Mouse (Mus musculus) kidney, embryonic 15.5 days (tissue): ENCODE measurements around the gene Satb2. TPM values are rescaled to one million over a fixed set of nuclear protein-coding genes. Genes with fewer than 3 reads are reported as not detected.
A peak's percentile ranks its signal among the peaks of the same experiment; 100 is the strongest.

Experiments
- ATAC-seq: fragments of 200-750 bp; cut with Nextera tagmentation; replicated peaks from 2 replicates; pipeline ENCODE4 v1.8.0; 2017; ENCODE audit warnings: moderate TSS enrichment; ENCODE audit not compliant: low FRiP score
- H3K27ac ChIP-seq: fragments of 300-500 bp; sonication (generic); 2 replicates; pipeline ENCODE4 v1.5.1; 2015; ENCODE audit warnings: mild to moderate bottlenecking, inconsistent platforms
- H3K27me3 ChIP-seq: fragments of 300-500 bp; sonication (generic); 2 replicates; pipeline ENCODE4 v1.6.1; 2015; ENCODE audit warnings: inconsistent platforms
- H3K36me3 ChIP-seq: fragments of 300-500 bp; sonication (generic); 2 replicates; pipeline ENCODE4 v1.6.1; 2015; ENCODE audit warnings: inconsistent platforms
- H3K4me1 ChIP-seq: fragments of 300-500 bp; sonication (generic); 2 replicates; pipeline ENCODE4 v1.6.1; 2015; ENCODE audit warnings: inconsistent platforms
- H3K4me2 ChIP-seq: fragments of 300-500 bp; sonication (generic); 2 replicates; pipeline ENCODE4 v1.6.1; 2015; ENCODE audit warnings: moderate library complexity, mild to moderate bottlenecking, inconsistent platforms
- H3K4me3 ChIP-seq: fragments of 300-500 bp; sonication (generic); replicated peaks from 2 replicates; pipeline ENCODE4 v1.5.1; 2015; ENCODE audit warnings: mild to moderate bottlenecking, inconsistent platforms
- H3K9ac ChIP-seq: fragments of 300-500 bp; sonication (generic); 2 replicates; pipeline ENCODE4 v1.6.1; 2015; ENCODE audit warnings: mild to moderate bottlenecking, inconsistent platforms
- H3K9me3 ChIP-seq: fragments of 300-500 bp; sonication (generic); replicated peaks from 2 replicates; pipeline ENCODE4 v1.6.1; 2016; ENCODE audit warnings: inconsistent platforms
- WGBS: fragments of 180-500 bp; shearing (Covaris S2); methylation state at CpG from one replicate; pipeline ENCODE4 v1.1.7; 2015; ENCODE audit warnings: mixed read lengths; 5-methylcytosine and 5-hydroxymethylcytosine counted together
- polyA plus RNA-seq: library from polyadenylated mRNA; unstranded; fragments of >200 nt; fragmentation: Nextera tagmentation; extraction: Ambion mirVana; gene quantifications from 2 replicates; pipeline ENCODE4 v1.2.1, GENCODE M21; 2015

Gene Satb2
- polyA plus RNA-seq, 1 experiment from 2014 or later, result 1.7 TPM

- Histone ChIP-seq H3K4me3 (no peak overlapping the region), H3K4me1 (no peaks in the 10 kb centered on the region), H3K4me2 (no peak overlapping the region), H3K9me3 (no peaks in the 10 kb centered on the region), H3K9ac (no peak overlapping the region), H3K27ac (no peak overlapping the region), H3K27me3 (no peaks in the 10 kb centered on the region), H3K36me3 (no peaks in the 10 kb centered on the region)
- 63% methylated on average over 12 of the region's 12 CpGs for WGBS
- ATAC-seq, result no peak
These were observed 22.7 kb downstream of the Satb2 start for GRCm38 (mm10) chr1:56955739-56956085.

- no peaks in the 10 kb centered on the region for H3K9me3 ChIP-seq
- ATAC-seq, result peak; percentile 15; the same call in 1 of the 2 replicates
- no peak overlapping the region for H3K27ac ChIP-seq
- no peak overlapping the region for H3K4me2 ChIP-seq
- no peak overlapping the region for H3K9ac ChIP-seq
- no peak overlapping the region for H3K4me3 ChIP-seq
- no peaks in the 10 kb centered on the region for H3K27me3 ChIP-seq
- no peaks in the 10 kb centered on the region for H3K36me3 ChIP-seq
- H3K4me1 ChIP-seq, result no peaks in the 10 kb centered on the region
- WGBS, result 44% methylated on average over 14 of the region's 14 CpGs
These were observed 23.3 kb downstream of the Satb2 start for GRCm38 (mm10) chr1:56955055-56955738.

- ATAC-seq, result no peak
- Histone ChIP-seq H3K27ac (no peak overlapping the region), H3K4me2 (no peak overlapping the region), H3K9ac (no peak overlapping the region), H3K4me1 (no peaks in the 10 kb centered on the region), H3K4me3 (no peak overlapping the region), H3K27me3 (no peaks in the 10 kb centered on the region), H3K36me3 (no peaks in the 10 kb centered on the region), H3K9me3 (no peaks in the 10 kb centered on the region)
- WGBS, result 86% methylated on average over 2 of the region's 2 CpGs
These were observed 24.9 kb downstream of the Satb2 start for GRCm38 (mm10) chr1:56953538-56953937.

- Histone ChIP-seq H3K4me2 (no peak overlapping the region), H3K36me3 (no peaks in the 10 kb centered on the region), H3K27me3 (no peaks in the 10 kb centered on the region), H3K27ac (no peak overlapping the region), H3K9me3 (no peaks in the 10 kb centered on the region), H3K4me1 (no peaks in the 10 kb centered on the region), H3K4me3 (no peak overlapping the region), H3K9ac (no peak overlapping the region)
- no peak for ATAC-seq
- 74% methylated on average over 4 of the region's 4 CpGs for WGBS
These were observed 26.5 kb downstream of the Satb2 start for GRCm38 (mm10) chr1:56951980-56952379.

- Histone ChIP-seq H3K9me3 (no peaks in the 10 kb centered on the region), H3K9ac (no peak overlapping the region), H3K4me1 (no peaks in the 10 kb centered on the region), H3K4me3 (no peak overlapping the region), H3K36me3 (no peaks in the 10 kb centered on the region), H3K27ac (no peak overlapping the region), H3K4me2 (no peak overlapping the region), H3K27me3 (no peaks in the 10 kb centered on the region)
- ATAC-seq, result no peak
- 78% methylated on average over 6 of the region's 6 CpGs for WGBS
These were observed 26.9 kb downstream of the Satb2 start for GRCm38 (mm10) chr1:56951525-56951924.

- H3K4me2 ChIP-seq, result no peak overlapping the region
- H3K4me3 ChIP-seq, result no peak overlapping the region
- no peak for ATAC-seq
- H3K36me3 ChIP-seq, result no peaks in the 10 kb centered on the region
- no peaks in the 10 kb centered on the region for H3K27me3 ChIP-seq
- H3K27ac ChIP-seq, result no peak overlapping the region
- WGBS, result 91% methylated on average over 4 of the region's 4 CpGs
- H3K9me3 ChIP-seq, result no peaks in the 10 kb centered on the region
- no peak overlapping the region for H3K9ac ChIP-seq
- H3K4me1 ChIP-seq, result no peaks in the 10 kb centered on the region
These were observed 39.0 kb downstream of the Satb2 start for GRCm38 (mm10) chr1:56939432-56939831.

- no peak for ATAC-seq
- Histone ChIP-seq H3K9me3 (no peaks in the 10 kb centered on the region), H3K9ac (no peak overlapping the region), H3K4me3 (no peak overlapping the region), H3K27me3 (no peaks in the 10 kb centered on the region), H3K4me2 (no peak overlapping the region), H3K27ac (no peak overlapping the region), H3K36me3 (no peaks in the 10 kb centered on the region), H3K4me1 (no peaks in the 10 kb centered on the region)
- 82% methylated on average over 3 of the region's 3 CpGs for WGBS
These were observed 40.0 kb downstream of the Satb2 start for GRCm38 (mm10) chr1:56938432-56938831.

- H3K9me3 ChIP-seq, result no peaks in the 10 kb centered on the region
- H3K27me3 ChIP-seq, result no peaks in the 10 kb centered on the region
- H3K27ac ChIP-seq, result no peak overlapping the region
- WGBS, result 79% methylated on average over 3 of the region's 3 CpGs
- no peak for ATAC-seq
- H3K4me1 ChIP-seq, result no peaks in the 10 kb centered on the region
- H3K9ac ChIP-seq, result no peak overlapping the region
- no peaks in the 10 kb centered on the region for H3K36me3 ChIP-seq
- H3K4me2 ChIP-seq, result no peak overlapping the region
- H3K4me3 ChIP-seq, result no peak overlapping the region
These were observed 41.9 kb downstream of the Satb2 start for GRCm38 (mm10) chr1:56936554-56936953.

- WGBS, result 35% methylated on average over 9 of the region's 9 CpGs
- H3K9ac ChIP-seq, result no peak overlapping the region
- no peak overlapping the region for H3K4me3 ChIP-seq
- H3K27ac ChIP-seq, result no peak overlapping the region
- H3K4me2 ChIP-seq, result no peak overlapping the region
- ATAC-seq, result no peak
- no peaks in the 10 kb centered on the region for H3K27me3 ChIP-seq
- H3K36me3 ChIP-seq, result no peaks in the 10 kb centered on the region
- H3K9me3 ChIP-seq, result no peaks in the 10 kb centered on the region
- no peaks in the 10 kb centered on the region for H3K4me1 ChIP-seq
These were observed 44.6 kb downstream of the Satb2 start for GRCm38 (mm10) chr1:56933821-56934220.

- H3K4me2 ChIP-seq, result no peak overlapping the region
- no peaks in the 10 kb centered on the region for H3K36me3 ChIP-seq
- H3K4me3 ChIP-seq, result no peak overlapping the region
- 95% methylated on average over 4 of the region's 4 CpGs for WGBS
- H3K4me1 ChIP-seq, result no peaks in the 10 kb centered on the region
- no peaks in the 10 kb centered on the region for H3K27me3 ChIP-seq
- no peak overlapping the region for H3K9ac ChIP-seq
- no peak overlapping the region for H3K27ac ChIP-seq
- no peak for ATAC-seq
- H3K9me3 ChIP-seq, result no peaks in the 10 kb centered on the region
These were observed 48.4 kb downstream of the Satb2 start for GRCm38 (mm10) chr1:56930096-56930495.

- Histone ChIP-seq H3K9me3 (no peaks in the 10 kb centered on the region), H3K4me3 (no peak overlapping the region), H3K27ac (no peak overlapping the region), H3K27me3 (no peaks in the 10 kb centered on the region), H3K4me1 (no peaks in the 10 kb centered on the region), H3K9ac (no peak overlapping the region), H3K36me3 (no peaks in the 10 kb centered on the region), H3K4me2 (no peak overlapping the region)
- ATAC-seq, result no peak
- WGBS, result 69% methylated on average over 9 of the region's 9 CpGs
These were observed 49.7 kb downstream of the Satb2 start for GRCm38 (mm10) chr1:56928731-56929130.

- no peaks in the 10 kb centered on the region for H3K9me3 ChIP-seq
- H3K27me3 ChIP-seq, result no peaks in the 10 kb centered on the region
- no peaks in the 10 kb centered on the region for H3K36me3 ChIP-seq
- whole genome bisulfite sequencing, result 84% methylated on average over 8 of the region's 8 CpGs
- no peak overlapping the region for H3K4me2 ChIP-seq
- H3K4me3 ChIP-seq, result no peak overlapping the region
- no peak for ATAC-seq
- no peaks in the 10 kb centered on the region for H3K4me1 ChIP-seq
- no peak overlapping the region for H3K9ac ChIP-seq
- H3K27ac ChIP-seq, result no peak overlapping the region
These were observed 58.0 kb downstream of the Satb2 start for GRCm38 (mm10) chr1:56920472-56920871.

GRCm38 (mm10) chr1:56914279-56914678 lies 64.2 kb downstream of the Satb2 start:
- Histone ChIP-seq H3K4me3 (no peak overlapping the region), H3K27me3 (no peaks in the 10 kb centered on the region), H3K9ac (no peak overlapping the region), H3K9me3 (no peaks in the 10 kb centered on the region), H3K4me1 (no peaks in the 10 kb centered on the region), H3K27ac (no peak overlapping the region), H3K4me2 (no peak overlapping the region), H3K36me3 (no peaks in the 10 kb centered on the region)
- no peak for ATAC-seq
- 85% methylated on average over 6 of the region's 6 CpGs for WGBS
